Mouse (Mus musculus) gastrocnemius, postnatal 4 days (tissue): ENCODE results near the gene Sppl3. TPM values are rescaled to one million over a fixed set of nuclear protein-coding genes. Genes with fewer than 3 reads are reported as not detected.
A peak's percentile ranks its signal among the peaks of the same experiment; 100 is the strongest.

Source experiments
- DNase-seq, 2 experiments: peaks; one replicate each; pipeline ENCODE4 v3.0.0; 2021 to 2022; ENCODE audit warnings: low spot score in 2 of 2, mixed read lengths in 2 of 2
- total RNA-seq, 2 experiments: library from RNA; stranded (reverse); gene quantifications; 2 replicates each; pipeline ENCODE4 v1.2.3; 2021

Gene Sppl3
- total RNA-seq, 2 experiments from 2014 or later: 61.2 to 64.0 TPM

DNA sequence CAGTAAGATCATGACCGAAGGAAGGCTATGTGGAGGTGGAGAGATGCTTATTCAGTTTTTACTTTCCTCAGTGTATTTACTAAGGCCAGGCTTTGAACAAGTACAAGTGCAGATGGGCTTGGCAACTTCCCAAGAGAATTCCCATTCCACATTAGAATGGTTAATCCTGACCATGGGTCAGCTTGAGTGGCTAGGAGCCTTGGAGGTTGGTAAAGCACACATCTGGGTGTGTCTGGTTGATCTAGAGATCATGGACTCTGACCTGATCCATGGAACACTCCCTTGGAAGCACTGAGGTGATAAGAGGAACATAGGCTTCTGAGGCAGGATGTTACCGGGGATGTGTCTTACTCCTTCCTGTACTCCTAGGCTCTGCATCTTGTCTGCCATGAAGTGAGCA lies 21.7 kb downstream of the Sppl3 start:
- no peak for DNase-seq

- DNase-seq: no peak
Observed at GRCm38 (mm10) chr5:115035217-115035616, 24.3 kb downstream of the Sppl3 start.

- DNase-seq: no peak
Observed at GRCm38 (mm10) chr5:115037099-115037498, 26.2 kb downstream of the Sppl3 start.

DNA sequence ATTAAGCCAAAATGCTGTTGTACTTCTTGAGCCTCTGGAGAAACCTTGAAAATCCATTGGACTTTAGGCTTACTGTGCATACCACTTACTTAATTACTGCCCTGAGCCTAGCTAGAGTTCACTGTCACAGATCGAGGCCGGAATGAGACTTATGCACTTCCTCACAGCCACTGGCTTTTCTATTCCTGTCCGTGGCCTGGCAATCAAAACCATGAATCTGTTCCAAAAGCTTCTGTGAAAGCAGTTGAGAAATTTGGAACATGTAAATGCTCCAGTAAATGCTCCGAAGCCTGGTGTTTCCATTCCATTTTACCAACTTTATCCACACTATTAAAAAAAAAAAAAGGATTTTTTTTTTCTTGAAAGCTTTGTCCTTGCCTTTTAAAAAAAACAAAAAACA lies 29.8 kb downstream of the Sppl3 start:
- peak in 1 of 2 experiments; percentile 36 for DNase-seq

DNA sequence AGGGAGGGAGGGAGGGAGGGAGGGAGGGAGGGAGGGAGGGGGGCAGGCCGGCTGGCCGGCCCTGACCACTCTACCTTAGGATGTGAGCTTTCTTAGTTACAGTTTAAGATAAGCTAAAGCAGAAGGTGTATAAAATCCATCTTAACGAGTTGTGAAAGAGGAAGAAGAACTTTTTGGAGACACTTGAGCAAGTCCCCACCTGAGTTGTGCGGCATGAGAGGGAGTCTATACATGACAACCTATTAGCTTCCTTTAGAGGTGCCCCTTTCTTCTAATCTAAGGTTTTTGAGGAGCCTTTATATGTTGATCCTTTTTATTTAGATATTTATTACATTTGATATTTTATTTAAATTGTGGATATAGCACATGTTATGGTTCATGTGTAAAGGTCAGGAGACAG lies 32.7 kb downstream of the Sppl3 start:
- no peak for DNase-seq

GRCm38 (mm10) chr5:115045146-115045677 lies 34.3 kb downstream of the Sppl3 start:
- DNase-seq: no peak

GRCm38 (mm10) chr5:115049692-115050091 lies 38.8 kb downstream of the Sppl3 start:
- DNase-seq: no peak

DNA sequence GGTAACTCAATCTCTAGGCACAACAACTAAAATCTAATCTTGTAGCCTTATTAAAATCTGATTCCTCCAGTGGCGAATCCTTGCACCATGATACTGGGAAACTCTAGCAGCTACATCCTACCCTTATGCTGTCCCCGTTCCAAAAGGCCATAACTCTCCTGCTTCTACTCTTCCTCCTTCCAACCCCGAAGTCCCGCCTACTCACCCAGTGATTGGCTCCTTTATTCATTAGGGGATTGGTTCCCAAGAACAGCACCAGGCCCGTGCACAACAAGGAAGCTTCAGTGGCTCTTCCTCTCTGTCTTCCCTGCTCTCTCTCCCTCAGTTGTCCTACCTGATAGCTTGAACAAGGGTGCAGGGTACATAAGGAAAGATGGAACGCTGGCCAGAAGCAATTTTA lies 39.8 kb downstream of the Sppl3 start:
- no peak for DNase-seq

DNA sequence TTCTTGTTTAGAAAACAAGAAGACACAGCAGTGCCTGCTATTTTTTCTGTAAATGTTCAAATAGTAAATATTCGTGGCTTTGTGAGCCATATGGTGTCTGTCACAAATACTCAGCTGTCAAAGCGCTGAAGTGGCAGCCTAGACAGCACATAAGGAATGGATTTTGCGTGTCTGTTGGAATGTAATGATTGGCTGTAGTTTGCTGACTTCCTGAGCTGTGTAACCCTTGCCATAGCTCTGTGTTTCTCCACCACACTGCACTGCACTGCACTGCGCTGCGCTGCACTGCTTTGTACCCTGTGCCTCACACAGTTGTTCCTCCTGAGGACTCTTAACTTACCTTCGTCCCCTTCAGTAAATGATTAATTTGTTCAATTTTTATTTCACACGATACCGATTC lies 41.6 kb downstream of the Sppl3 start:
- DNase-seq: no peak

GRCm38 (mm10) chr5:115053791-115054396 lies 43.0 kb downstream of the Sppl3 start:
- no peak for DNase-seq

DNA sequence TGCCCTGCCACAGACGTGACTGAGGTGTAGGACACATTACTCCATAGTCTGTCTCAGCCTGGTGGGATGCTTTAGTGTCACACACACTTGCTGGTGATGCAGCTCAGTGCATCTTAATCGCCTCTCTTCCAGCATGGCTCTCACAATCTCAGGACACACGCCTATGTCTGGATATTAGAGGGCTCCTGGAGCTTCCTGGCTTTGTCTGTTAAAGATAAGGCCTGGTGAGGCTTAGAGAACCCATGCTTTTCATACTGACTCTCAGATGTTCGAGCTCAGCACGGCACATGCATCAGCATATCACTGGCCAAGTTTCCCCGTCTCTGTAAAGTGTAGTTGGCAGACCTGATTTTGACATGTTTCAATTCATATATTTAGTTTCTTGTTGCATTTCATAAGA lies 44.5 kb downstream of the Sppl3 start:
- DNase-seq: no peak

DNA sequence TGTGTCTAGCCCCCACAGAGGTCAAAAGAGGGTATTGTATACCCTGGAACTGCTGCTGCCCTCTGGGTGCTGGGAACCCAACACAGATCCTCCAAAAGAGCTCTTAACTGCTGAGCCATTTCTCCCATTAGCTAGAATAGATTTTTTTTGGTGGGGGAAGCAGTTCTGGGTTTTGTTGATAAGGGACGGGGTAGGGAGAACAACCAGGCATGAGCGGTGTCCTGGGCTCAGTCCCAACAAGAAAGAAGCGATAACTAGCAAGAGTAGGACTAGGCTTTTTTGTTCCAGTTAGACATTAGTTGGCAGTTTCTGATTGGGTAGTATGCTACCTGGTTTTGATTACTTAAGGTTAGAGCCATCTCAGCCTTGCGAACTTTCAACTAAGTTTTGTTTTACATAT lies 46.2 kb downstream of the Sppl3 start:
- no peak for DNase-seq

GRCm38 (mm10) chr5:115058584-115059297 lies 47.8 kb downstream of the Sppl3 start:
- DNase-seq: no peak

- no peak for DNase-seq
Observed at GRCm38 (mm10) chr5:115060067-115060695, 49.2 kb downstream of the Sppl3 start.

GRCm38 (mm10) chr5:115060977-115061376 lies 50.0 kb downstream of the Sppl3 start:
- DNase-seq: no peak

DNA sequence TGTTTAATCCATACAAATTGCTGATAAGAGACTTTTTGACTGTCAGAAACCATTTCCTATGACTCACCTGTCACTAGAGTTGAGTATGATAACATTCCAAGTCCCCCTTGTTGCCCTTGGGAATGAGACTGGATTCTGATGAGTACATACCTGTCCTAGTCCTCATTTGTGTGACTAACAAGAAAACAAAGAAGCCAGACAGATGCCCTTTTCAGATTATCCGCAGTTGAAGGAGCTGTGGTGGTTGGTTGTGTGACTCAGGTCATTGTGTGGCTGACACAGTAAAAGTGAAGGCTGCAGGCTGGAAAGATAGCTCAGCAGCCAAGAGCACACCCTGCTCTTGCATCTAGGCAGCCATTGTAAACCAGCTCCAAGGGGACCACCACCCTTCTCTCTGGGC lies 51.6 kb downstream of the Sppl3 start:
- no peak for DNase-seq

GRCm38 (mm10) chr5:115063391-115063790 lies 52.5 kb downstream of the Sppl3 start:
- no peak for DNase-seq

GRCm38 (mm10) chr5:115066245-115066644 lies 55.3 kb downstream of the Sppl3 start:
- no peak for DNase-seq

DNA sequence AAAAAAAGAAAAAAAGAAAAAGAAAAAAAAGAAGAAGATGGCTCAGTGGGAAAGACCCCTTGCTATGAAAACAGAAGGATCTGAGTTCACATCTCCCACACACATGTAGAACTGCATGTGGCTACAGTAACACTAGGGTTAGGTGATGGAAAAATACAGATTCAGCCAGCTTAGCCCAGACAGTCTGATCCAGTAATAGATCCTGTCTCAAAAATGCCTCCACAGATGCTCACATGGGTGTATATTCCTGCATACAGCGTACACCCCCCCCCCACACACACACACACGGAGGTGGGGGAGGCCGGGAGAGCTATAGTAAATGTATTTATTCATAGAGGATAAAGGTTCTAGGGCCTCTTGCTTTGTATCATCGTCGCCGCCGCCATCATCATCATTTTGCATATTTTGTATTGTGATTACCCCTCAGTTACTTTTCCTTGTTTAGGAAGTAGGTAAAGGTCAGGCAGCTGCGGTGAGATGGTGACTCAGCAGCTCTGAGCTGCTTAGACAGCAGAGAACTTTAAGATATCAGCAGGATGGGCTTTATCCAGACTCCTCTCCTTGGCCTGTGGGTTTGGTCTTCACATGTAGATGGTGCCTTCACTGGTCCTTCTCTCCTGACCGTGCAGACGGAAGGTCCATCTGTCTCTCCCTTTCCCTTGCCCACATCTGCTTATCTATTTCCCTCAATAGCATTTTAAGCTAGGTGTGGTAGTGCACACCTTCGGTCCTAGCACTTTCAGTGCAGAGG lies 57.9 kb downstream of the Sppl3 start:
- DNase-seq: no peak

DNA sequence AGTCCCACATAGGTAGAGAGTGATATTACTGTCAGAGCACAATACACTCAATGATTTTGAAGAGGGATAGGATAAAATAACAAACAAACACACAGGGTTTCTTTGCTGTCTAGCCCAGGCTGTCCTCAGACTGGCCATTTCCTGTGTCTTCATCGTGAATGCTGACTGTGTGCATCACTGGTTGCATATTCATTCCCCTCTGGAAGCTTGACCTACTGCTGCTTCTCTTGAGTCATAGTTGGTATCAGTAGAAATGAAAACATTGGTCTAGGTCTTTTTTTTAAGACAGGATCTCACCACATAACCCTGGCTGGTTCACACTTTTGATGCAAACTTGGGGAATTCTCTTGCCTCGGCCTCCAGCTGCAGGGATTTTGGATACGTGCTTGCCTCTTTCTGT lies 58.7 kb downstream of the Sppl3 start:
- no peak for DNase-seq

- DNase-seq: no peak
Observed at GRCm38 (mm10) chr5:115070457-115070856, 59.5 kb downstream of the Sppl3 start.
